Mouse (Mus musculus) neural tube, embryonic 13.5 days (tissue): ENCODE data around the gene Wwox. TPM values are rescaled to one million over a fixed set of nuclear protein-coding genes. Genes with fewer than 3 reads are reported as not detected.

Experiments
- ATAC-seq: fragments of 200-750 bp; cut with Nextera tagmentation; 2 replicates; pipeline ENCODE4 v1.8.0; 2017; ENCODE audit warnings: low read depth, mild to moderate bottlenecking, moderate TSS enrichment, moderate library complexity
- H3K27ac ChIP-seq: fragments of 300-500 bp; sonication (generic); replicated peaks from 2 replicates; pipeline ENCODE4 v1.5.1; 2015; ENCODE audit warnings: moderate library complexity, mild to moderate bottlenecking, inconsistent platforms
- H3K27me3 ChIP-seq: fragments of 300-500 bp; sonication (generic); 2 replicates; pipeline ENCODE4 v1.6.1; 2015; ENCODE audit warnings: mild to moderate bottlenecking, inconsistent platforms
- H3K36me3 ChIP-seq: fragments of 300-500 bp; sonication (generic); 2 replicates; pipeline ENCODE4 v1.6.1; 2015; ENCODE audit warnings: mild to moderate bottlenecking, inconsistent platforms
- H3K4me1 ChIP-seq: fragments of 300-500 bp; sonication (generic); replicated peaks from 2 replicates; pipeline ENCODE4 v1.6.1; 2015; ENCODE audit warnings: inconsistent platforms
- H3K4me2 ChIP-seq: fragments of 300-500 bp; sonication (generic); 2 replicates; pipeline ENCODE4 v1.6.1; 2015; ENCODE audit warnings: inconsistent platforms, mild to moderate bottlenecking, moderate library complexity
- H3K4me3 ChIP-seq: fragments of 300-500 bp; sonication (generic); 2 replicates; pipeline ENCODE4 v1.5.1; 2015; ENCODE audit warnings: mild to moderate bottlenecking, inconsistent platforms
- H3K9ac ChIP-seq: fragments of 300-500 bp; sonication (generic); 2 replicates; pipeline ENCODE4 v1.6.1; 2015; ENCODE audit warnings: moderate library complexity, mild to moderate bottlenecking, inconsistent platforms
- H3K9me3 ChIP-seq: fragments of 300-500 bp; sonication (generic); 2 replicates; pipeline ENCODE4 v1.6.1; 2016; ENCODE audit warnings: inconsistent platforms
- WGBS: fragments of 180-500 bp; shearing (Covaris S2); methylation state at CpG from one replicate; pipeline ENCODE4 v1.1.7; 2015; 5-methylcytosine and 5-hydroxymethylcytosine counted together
- polyA plus RNA-seq: library from polyadenylated mRNA; unstranded; fragments of >200 nt; fragmentation: Nextera tagmentation; extraction: Ambion mirVana; gene quantifications from 2 replicates; pipeline ENCODE4 v1.2.1, GENCODE M21; 2015

The Wwox gene
- polyA plus RNA-seq, 1 experiment from 2014 or later: 12.8 TPM

DNA sequence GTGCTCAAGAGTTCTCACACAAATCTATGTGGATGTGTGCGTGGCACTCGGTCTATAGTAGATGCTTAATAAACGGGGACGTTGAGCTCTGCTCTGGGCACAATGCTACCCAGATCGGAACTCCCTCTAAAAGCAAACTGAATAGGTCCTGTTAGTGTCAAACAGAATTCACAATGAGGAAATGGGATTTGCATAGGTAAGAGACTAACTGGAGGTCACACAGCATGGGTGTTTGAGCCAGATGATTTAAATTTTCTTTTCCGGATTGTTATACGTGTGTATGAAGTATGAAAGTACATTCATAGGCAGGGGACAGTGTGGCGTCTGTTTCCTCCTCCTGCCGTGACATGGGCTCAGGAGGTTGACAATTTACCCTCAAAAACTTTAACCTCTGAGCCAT is 469.7 kb downstream of the Wwox start:
- no peak overlapping the region for H3K4me3 ChIP-seq
- no peaks in the 10 kb centered on the region for H3K36me3 ChIP-seq
- no peak overlapping the region for H3K27ac ChIP-seq
- 55% methylated on average over 9 of the region's 9 CpGs for WGBS
- no peaks in the 10 kb centered on the region for H3K9me3 ChIP-seq
- ATAC-seq: no peak
- H3K4me1 ChIP-seq: peaks cover 34% of the 10 kb centered on the region
- no peak overlapping the region for H3K9ac ChIP-seq
- no peak overlapping the region for H3K4me2 ChIP-seq
- no peaks in the 10 kb centered on the region; the same call in 1 of the 2 replicates for H3K27me3 ChIP-seq

DNA sequence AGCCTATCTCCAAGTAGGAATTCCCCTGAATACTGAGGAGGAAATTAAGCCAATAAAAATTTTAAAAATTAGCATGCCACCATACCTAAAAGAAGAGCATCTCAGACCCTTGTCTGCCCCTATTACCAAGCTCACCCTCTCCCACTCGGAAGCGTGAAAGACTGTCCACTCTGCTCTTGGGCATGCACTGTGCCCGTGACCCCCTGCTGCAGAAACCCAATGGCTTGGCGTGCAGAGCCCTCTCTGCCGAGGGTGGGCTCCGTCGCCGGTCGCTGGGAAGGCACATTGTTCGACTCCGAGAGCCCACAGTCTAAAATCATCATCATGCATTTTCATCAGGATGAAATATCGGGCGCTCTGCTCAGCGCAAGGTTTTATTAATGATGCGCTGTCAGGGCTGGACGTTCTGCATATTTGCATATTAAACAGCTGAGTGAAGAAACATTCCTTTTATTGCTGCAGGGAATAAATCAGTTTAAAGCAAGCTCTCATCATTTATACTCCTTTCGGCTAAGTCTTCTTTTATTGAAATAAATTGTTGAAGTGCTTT is 471.7 kb downstream of the Wwox start:
- no peak overlapping the region for H3K4me3 ChIP-seq
- H3K4me2 ChIP-seq: peak overlapping the region; percentile 47
- peaks cover 34% of the 10 kb centered on the region for H3K4me1 ChIP-seq
- no peaks in the 10 kb centered on the region for H3K9me3 ChIP-seq
- H3K36me3 ChIP-seq: no peaks in the 10 kb centered on the region
- 22% methylated on average over 17 of the region's 17 CpGs for WGBS
- ATAC-seq: no peak
- peak overlapping the region; percentile 43; the same call in 1 of the 2 replicates for H3K9ac ChIP-seq
- H3K27me3 ChIP-seq: no peaks in the 10 kb centered on the region; the same call in 1 of the 2 replicates
- H3K27ac ChIP-seq: no peak overlapping the region

GRCm38 (mm10) chr8:114923629-114924028 is 484.2 kb downstream of the Wwox start:
- no peak overlapping the region for H3K27ac ChIP-seq
- no peak overlapping the region for H3K9ac ChIP-seq
- no peaks in the 10 kb centered on the region for H3K27me3 ChIP-seq
- no peak overlapping the region for H3K4me2 ChIP-seq
- no peak for ATAC-seq
- WGBS: 77% methylated on average over 7 of the region's 7 CpGs
- no peak overlapping the region for H3K4me3 ChIP-seq
- peaks cover 6% of the 10 kb centered on the region; the same call in 1 of the 2 replicates for H3K4me1 ChIP-seq
- H3K9me3 ChIP-seq: no peaks in the 10 kb centered on the region
- no peaks in the 10 kb centered on the region for H3K36me3 ChIP-seq

DNA sequence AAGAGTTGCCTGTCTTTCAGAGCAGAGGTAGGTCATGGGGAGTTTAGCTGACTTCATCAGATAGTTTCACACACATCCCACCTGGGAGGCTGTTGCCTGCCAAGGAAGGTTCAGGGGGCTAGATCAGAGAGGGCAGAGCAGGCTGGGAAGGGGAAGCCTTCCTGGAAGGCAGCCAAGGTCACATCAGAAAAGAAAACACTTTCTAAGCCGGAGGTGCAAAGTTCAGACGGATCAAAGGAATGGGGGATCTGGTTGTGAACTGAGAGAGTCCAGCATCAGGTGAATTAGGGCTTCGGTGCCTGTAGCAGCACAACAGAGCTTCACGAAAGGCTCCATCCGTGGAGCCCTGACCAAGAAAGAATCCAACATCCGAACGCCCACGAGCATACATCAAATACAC is 488.0 kb downstream of the Wwox start:
- Histone ChIP-seq H3K4me1 (peaks cover 11% of the 10 kb centered on the region), H3K4me2 (no peak overlapping the region), H3K36me3 (no peaks in the 10 kb centered on the region), H3K9ac (no peak overlapping the region), H3K27ac (no peak overlapping the region), H3K27me3 (no peaks in the 10 kb centered on the region), H3K4me3 (no peak overlapping the region), H3K9me3 (no peaks in the 10 kb centered on the region)
- ATAC-seq: no peak
- WGBS: 86% methylated on average over 8 of the region's 8 CpGs

- Histone ChIP-seq H3K4me1 (peaks cover 15% of the 10 kb centered on the region), H3K9ac (no peak overlapping the region), H3K4me3 (no peak overlapping the region), H3K27ac (no peak overlapping the region), H3K4me2 (no peak overlapping the region), H3K27me3 (no peaks in the 10 kb centered on the region), H3K9me3 (no peaks in the 10 kb centered on the region), H3K36me3 (no peaks in the 10 kb centered on the region)
- no peak for ATAC-seq
- 88% methylated on average over 4 of the region's 4 CpGs for WGBS
Measured at GRCm38 (mm10) chr8:114927917-114928316, 488.5 kb downstream of the Wwox start.

DNA sequence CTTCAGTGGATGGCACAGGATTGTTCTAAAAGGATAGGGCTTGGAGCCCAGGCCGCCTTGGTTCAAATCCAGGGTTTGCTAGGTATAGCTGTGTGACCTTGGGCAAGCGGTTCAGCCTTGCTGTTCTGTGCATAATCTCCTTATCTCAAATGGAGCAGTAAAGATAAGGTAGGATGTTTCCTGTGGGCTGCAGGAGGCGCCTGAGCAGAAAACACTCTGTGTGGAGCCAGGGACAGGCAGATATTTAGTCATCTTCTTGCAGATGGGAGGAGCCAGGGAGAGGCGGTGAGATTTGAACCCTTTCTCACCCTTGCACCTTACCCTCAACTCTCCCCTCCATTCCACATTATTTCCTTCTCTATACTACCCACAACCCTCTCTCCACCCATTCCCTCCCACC is 490.1 kb downstream of the Wwox start:
- H3K4me2 ChIP-seq: no peak overlapping the region
- no peak for ATAC-seq
- H3K27me3 ChIP-seq: no peaks in the 10 kb centered on the region
- no peak overlapping the region for H3K4me3 ChIP-seq
- no peak overlapping the region for H3K9ac ChIP-seq
- no peak overlapping the region for H3K27ac ChIP-seq
- H3K4me1 ChIP-seq: peaks cover 15% of the 10 kb centered on the region
- 94% methylated on average over 4 of the region's 4 CpGs for WGBS
- no peaks in the 10 kb centered on the region for H3K9me3 ChIP-seq
- no peaks in the 10 kb centered on the region for H3K36me3 ChIP-seq

DNA sequence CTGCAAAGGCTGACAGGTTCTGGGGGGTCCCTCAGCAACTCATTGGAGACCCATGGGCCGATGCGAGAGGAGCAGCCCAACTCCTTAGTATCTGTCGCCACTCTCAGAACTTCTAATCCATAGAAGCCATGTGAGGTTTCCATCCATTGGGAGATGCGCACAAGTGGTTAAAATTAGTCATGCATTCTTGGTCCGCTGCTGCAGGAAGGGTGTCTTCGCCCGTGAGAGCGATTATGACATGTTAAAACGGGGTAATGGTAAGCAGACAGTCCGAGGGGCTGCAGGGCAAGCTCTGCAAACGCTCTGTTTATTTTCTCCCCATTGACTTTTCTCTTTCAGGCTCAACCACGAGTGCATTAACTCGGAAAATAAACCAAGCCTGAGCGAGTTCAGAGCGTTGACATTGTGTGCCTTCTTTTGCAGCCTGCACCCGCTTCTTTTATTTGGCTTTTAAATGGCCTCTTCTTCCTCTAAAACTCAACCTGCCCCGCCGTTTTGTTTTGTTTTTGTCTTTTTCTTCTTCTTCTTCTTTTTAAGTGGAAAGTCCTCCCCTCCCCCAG is 492.7 kb downstream of the Wwox start:
- Histone ChIP-seq H3K36me3 (no peaks in the 10 kb centered on the region), H3K27ac (0 out of 2 replicates have a peak overlapping the region, but pooled peaks have one; percentile 13), H3K9me3 (no peaks in the 10 kb centered on the region), H3K9ac (no peak overlapping the region), H3K4me3 (peak overlapping the region; percentile 1; the same call in 1 of the 2 replicates), H3K4me1 (peaks cover 17% of the 10 kb centered on the region), H3K4me2 (peak overlapping the region; percentile 35), H3K27me3 (no peaks in the 10 kb centered on the region)
- WGBS: 23% methylated on average over 18 of the region's 18 CpGs
- ATAC-seq: no peak

DNA sequence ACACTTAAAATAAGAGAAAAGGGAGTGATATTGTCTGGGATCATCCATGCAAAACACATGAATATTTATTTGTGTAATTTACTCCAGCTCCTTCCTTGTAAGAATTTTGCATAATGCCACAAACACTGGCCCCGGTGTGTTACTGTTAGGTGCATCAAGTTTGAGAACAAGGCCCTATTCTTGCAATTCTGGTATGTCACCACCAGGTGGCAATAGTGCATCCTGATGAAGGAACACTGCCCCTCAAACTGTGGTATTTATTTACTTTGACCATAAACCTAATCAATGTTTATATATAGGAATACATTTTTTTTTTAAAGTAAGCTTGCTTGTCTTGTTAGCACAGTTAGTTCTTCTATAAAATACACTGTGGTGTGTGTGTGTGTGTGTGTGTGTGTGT is 493.8 kb downstream of the Wwox start:
- no peak for ATAC-seq
- no peaks in the 10 kb centered on the region for H3K36me3 ChIP-seq
- H3K9ac ChIP-seq: no peak overlapping the region
- peaks cover 17% of the 10 kb centered on the region for H3K4me1 ChIP-seq
- WGBS: 75% methylated on average over 1 of the region's 1 CpGs
- H3K27ac ChIP-seq: no peak overlapping the region
- H3K9me3 ChIP-seq: no peaks in the 10 kb centered on the region
- H3K4me3 ChIP-seq: no peak overlapping the region
- H3K27me3 ChIP-seq: no peaks in the 10 kb centered on the region
- no peak overlapping the region for H3K4me2 ChIP-seq

- no peak; the same call in 1 of the 2 replicates for ATAC-seq
- Histone ChIP-seq H3K4me2 (no peak overlapping the region), H3K27me3 (no peaks in the 10 kb centered on the region), H3K9me3 (no peaks in the 10 kb centered on the region), H3K27ac (no peak overlapping the region), H3K9ac (no peak overlapping the region), H3K36me3 (no peaks in the 10 kb centered on the region), H3K4me1 (peaks cover 15% of the 10 kb centered on the region), H3K4me3 (no peak overlapping the region)
- WGBS: 25% methylated on average over 10 of the region's 10 CpGs
Measured at GRCm38 (mm10) chr8:114936887-114937286, 497.4 kb downstream of the Wwox start.

DNA sequence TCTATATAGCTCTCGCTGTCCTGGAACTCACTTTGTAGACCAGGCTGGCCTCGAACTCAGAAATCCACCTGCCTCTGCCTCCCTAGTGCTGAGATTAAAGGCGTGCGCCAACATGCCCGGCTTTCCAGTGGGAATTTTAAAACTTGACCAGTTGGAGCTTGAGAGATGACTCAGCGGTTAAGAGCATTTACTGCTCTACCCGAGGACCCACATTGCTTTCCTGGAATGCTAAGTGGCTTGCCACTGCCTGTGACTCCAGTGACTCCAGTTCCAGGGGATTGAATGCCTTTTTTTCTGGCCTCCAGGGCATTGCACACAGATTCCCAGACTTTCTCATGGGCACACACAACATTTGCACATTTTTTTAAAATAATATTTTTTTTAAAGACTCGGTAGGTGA is 499.9 kb downstream of the Wwox start:
- H3K9ac ChIP-seq: no peak overlapping the region
- no peak overlapping the region for H3K27ac ChIP-seq
- H3K27me3 ChIP-seq: no peaks in the 10 kb centered on the region
- WGBS: 86% methylated on average over 8 of the region's 8 CpGs
- no peak for ATAC-seq
- H3K4me3 ChIP-seq: no peak overlapping the region
- peaks cover 6% of the 10 kb centered on the region for H3K4me1 ChIP-seq
- H3K9me3 ChIP-seq: no peaks in the 10 kb centered on the region
- no peak overlapping the region for H3K4me2 ChIP-seq
- H3K36me3 ChIP-seq: no peaks in the 10 kb centered on the region

DNA sequence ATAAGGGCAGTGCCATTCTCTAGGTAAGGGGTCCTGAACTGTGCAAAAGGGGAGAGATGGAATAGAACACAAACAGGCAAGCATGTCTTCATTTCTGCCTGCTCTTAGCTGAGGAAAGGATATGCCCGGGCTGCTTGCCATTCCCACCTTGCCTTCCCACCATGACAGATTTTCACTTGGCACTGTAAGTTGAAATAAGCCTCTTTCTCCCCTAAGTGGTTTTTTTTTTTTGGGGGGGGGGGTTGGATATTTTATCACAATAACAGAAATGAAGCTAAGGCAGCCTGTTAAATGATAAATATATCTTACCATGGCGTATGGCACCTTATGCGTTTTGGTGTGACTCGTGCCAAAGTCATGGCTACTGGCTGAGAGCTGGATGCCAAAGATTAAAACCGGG is 501.6 kb downstream of the Wwox start:
- 97% methylated on average over 5 of the region's 5 CpGs for WGBS
- H3K4me3 ChIP-seq: no peak overlapping the region
- H3K36me3 ChIP-seq: no peaks in the 10 kb centered on the region
- H3K9me3 ChIP-seq: no peaks in the 10 kb centered on the region
- ATAC-seq: no peak
- H3K9ac ChIP-seq: no peak overlapping the region
- H3K4me2 ChIP-seq: no peak overlapping the region
- no peak overlapping the region for H3K27ac ChIP-seq
- peaks cover 6% of the 10 kb centered on the region for H3K4me1 ChIP-seq
- no peaks in the 10 kb centered on the region for H3K27me3 ChIP-seq

DNA sequence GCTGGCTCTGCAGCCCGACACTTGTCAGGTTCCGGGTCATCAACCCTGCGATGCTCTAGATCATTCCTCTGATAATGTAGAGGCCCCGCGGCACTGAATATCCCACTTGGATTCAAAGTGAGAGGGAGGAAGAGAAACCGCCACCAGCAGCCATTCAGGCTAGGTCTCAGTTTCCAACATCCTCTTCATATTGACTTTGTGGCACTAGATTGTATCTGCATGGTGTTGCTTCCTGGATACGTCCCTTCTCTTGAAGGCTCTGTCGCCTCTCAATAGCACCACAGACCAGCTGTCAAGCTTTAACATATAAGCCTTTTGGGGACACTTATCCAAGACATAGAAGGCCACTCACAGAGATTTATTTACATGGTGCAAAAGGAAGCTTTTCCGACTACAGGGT is 502.2 kb downstream of the Wwox start:
- no peaks in the 10 kb centered on the region for H3K9me3 ChIP-seq
- H3K4me3 ChIP-seq: no peak overlapping the region
- no peak for ATAC-seq
- no peaks in the 10 kb centered on the region for H3K36me3 ChIP-seq
- H3K4me2 ChIP-seq: no peak overlapping the region
- no peaks in the 10 kb centered on the region for H3K27me3 ChIP-seq
- no peak overlapping the region for H3K27ac ChIP-seq
- H3K4me1 ChIP-seq: peaks cover 6% of the 10 kb centered on the region
- WGBS: 79% methylated on average over 9 of the region's 9 CpGs
- H3K9ac ChIP-seq: no peak overlapping the region

DNA sequence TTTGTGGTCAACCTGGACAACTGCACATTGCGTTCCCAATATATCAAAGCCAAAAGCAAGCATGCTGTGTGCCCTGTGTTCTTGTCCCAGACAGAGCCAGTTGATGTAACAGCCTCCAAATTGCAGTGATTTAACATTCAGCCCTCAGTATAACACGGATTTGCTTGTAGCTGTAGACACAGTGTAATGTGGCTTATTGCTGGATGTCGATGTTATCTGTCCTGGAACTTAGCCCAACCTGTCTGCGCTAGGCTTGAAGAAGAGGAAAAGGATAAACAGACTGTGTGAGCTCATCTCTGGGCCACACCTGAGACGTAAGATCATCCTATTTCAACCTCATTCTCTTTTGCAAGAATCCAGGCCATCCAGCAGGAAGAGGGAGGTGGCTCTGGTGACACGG is 508.5 kb downstream of the Wwox start:
- H3K27ac ChIP-seq: no peak overlapping the region

More for the DNA sequence above, 508.5 kb downstream of the Wwox start:
- WGBS: 78% methylated on average over 6 of the region's 6 CpGs
- H3K36me3 ChIP-seq: no peaks in the 10 kb centered on the region
- H3K9me3 ChIP-seq: no peaks in the 10 kb centered on the region
- ATAC-seq: no peak
- H3K9ac ChIP-seq: no peak overlapping the region
- H3K4me3 ChIP-seq: no peak overlapping the region
- H3K4me1 ChIP-seq: no peaks in the 10 kb centered on the region
- H3K4me2 ChIP-seq: no peak overlapping the region
- no peaks in the 10 kb centered on the region for H3K27me3 ChIP-seq
